Mouse (Mus musculus): ENCODE measurements around the gene Coro6. TPM values are rescaled to one million over a fixed set of nuclear protein-coding genes. Genes with fewer than 3 reads are reported as not detected.

Coro6 gene
- 1.3 TPM for total RNA-seq (2023)

GRCm38 (mm10) chr11:77462283-77463100 is at the start of gene Coro6:
Gene Coro6 (plus strand): TSS chr11:77462411.

GRCm38 (mm10) chr11:77489591-77490235 is 27.5 kb downstream of the Coro6 start, which contains the start of gene Ankrd13b:
Gene Ankrd13b (minus strand): TSS chr11:77489678.

GRCm38 (mm10) chr11:77493512-77494343 is 31.5 kb downstream of the Coro6 start, which contains the start of gene Git1:
Gene Git1 (plus strand): TSS chr11:77493562.

GRCm38 (mm10) chr11:77514832-77515636 is 52.8 kb downstream of the Coro6 start, which contains the start of gene Abhd15:
Gene Abhd15 (plus strand): TSS chr11:77515121.

GRCm38 (mm10) chr11:77515637-77516552 is 53.7 kb downstream of the Coro6 start, which contains the start of gene Trp53i13:
Gene Trp53i13 (minus strand): TSS chr11:77515980.

GRCm38 (mm10) chr11:77519043-77519442 is 56.8 kb downstream of the Coro6 start, which contains the start of gene Gm10392:
Gene Gm10392 (minus strand): TSS chr11:77519198.

Other genes with a start within 250 kb of the Coro6 start
- gene Ssh2, start 246.1 kb upstream of the Coro6 start, total RNA-seq (2023): 337 TPM
- 15.2 TPM for gene Ankrd13b, start 27.3 kb downstream of the Coro6 start, total RNA-seq (2023)
- 43.5 TPM for gene Git1, start 31.2 kb downstream of the Coro6 start, total RNA-seq (2023)
- 14.1 TPM for gene Abhd15, start 52.7 kb downstream of the Coro6 start, total RNA-seq (2023)
- 25.9 TPM for gene Trp53i13, start 53.6 kb downstream of the Coro6 start, total RNA-seq (2023)
- 3.8 TPM for gene Gm10392, start 56.8 kb downstream of the Coro6 start, total RNA-seq (2023)
- 38.9 TPM for gene Taok1, start 145.4 kb downstream of the Coro6 start, total RNA-seq (2023)
- 132 TPM for gene Nufip2, start 223.7 kb downstream of the Coro6 start, total RNA-seq (2023)